Mouse (Mus musculus) ES-Bruce4 (cell line): ENCODE data around the gene Nup210.

ENCODE experiments used
- CTCF ChIP-seq: IDR thresholded peaks from one replicate; pipeline ENCODE4 v1.8.1; 2011; ENCODE audit warnings: low read depth, low read length
- EP300 ChIP-seq: IDR thresholded peaks from 2 replicates; pipeline ENCODE4 v1.6.1; 2011; ENCODE audit warnings: low read depth, low read length; ENCODE audit not compliant: insufficient read depth
- POLR2A ChIP-seq: IDR thresholded peaks from one replicate; pipeline ENCODE4 v1.8.1; 2011; ENCODE audit warnings: low read length; ENCODE audit not compliant: insufficient read depth

- TF ChIP-seq EP300 (no peak), POLR2A (no peak), CTCF (no peak)
Measured at GRCm38 (mm10) chr6:91048019-91048418, 68.6 kb downstream of the Nup210 start.
